Mouse (Mus musculus): ENCODE data around the gene Rad54l2.

Rad54l2 gene

DNA sequence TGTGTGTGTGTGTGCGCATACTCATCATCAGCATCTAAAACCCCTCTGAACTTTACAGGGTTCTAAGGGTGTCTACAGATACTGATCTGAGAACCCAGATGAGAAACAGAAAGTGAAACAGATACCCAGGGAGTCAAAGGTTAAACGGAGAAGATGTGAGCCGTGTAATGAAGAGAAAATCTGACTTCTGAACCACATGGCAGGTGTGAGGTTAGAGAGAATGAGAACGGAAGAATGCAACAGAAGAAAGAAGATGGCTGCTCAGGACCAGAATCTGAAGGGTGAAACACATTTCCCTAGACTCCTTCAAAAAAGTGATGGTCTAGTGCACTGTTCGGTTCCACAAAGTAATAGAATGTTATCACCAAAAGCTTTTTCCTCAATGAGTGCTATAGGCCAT, 36.9 kb downstream of the Rad54l2 start:
- no peak for DNase-seq (ENCODE audit: low spot score)

- DNase-seq (ENCODE audit: low spot score) = no peak
Observed at GRCm38 (mm10) chr9:106739962-106740361, 49.0 kb downstream of the Rad54l2 start.

DNA sequence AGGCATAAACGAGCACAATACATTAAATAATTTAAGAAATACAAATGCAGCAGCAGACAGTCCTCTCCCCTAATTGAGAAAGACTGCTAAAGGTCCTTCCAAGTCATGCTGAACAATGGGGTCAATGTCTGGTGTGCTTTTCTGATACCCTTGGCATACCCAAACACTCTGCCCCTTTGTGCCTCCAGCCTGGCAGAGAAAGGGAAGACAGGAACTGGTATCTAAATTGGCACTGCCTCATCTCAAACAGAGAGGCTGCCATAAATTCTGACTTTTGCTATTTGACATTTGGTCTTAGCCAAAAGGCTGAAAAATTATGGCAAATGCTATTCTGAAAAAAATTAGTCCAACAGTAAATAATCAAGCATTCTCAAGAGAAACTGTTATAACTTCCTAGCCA, 49.9 kb downstream of the Rad54l2 start:
- no peak for DNase-seq (ENCODE audit: low spot score)

GRCm38 (mm10) chr9:106738199-106738985, 50.6 kb downstream of the Rad54l2 start:
- DNase-seq (ENCODE audit: low spot score) = no peak

GRCm38 (mm10) chr9:106733690-106734089, 55.3 kb downstream of the Rad54l2 start:
- no peak for DNase-seq (ENCODE audit: low spot score)

- DNase-seq (ENCODE audit: low spot score) = no peak
Observed at GRCm38 (mm10) chr9:106729416-106729815, 59.6 kb downstream of the Rad54l2 start.

DNA sequence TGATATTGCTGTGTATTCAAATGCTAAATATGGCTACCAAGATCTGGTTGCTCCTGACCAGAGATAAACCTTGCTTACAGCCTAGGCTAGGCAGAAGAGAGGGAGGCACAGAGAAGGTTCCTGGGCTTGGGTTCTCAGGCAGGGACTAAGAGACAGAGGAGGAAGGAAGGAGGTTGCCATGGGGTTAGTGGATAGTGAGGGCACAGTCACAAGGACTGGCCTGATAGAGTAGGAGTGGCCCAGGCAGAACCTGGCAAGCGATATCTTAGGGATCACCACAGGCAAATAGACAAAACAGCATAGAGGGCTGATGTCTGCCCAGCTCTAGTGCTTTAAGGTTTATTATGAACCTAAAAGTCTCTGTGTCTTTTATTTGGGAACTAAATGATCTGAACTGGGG, 62.1 kb downstream of the Rad54l2 start:
- no peak for DNase-seq (ENCODE audit: low spot score)

- no peak for DNase-seq (ENCODE audit: low spot score)
Observed at GRCm38 (mm10) chr9:106725435-106725834, 63.6 kb downstream of the Rad54l2 start.

DNA sequence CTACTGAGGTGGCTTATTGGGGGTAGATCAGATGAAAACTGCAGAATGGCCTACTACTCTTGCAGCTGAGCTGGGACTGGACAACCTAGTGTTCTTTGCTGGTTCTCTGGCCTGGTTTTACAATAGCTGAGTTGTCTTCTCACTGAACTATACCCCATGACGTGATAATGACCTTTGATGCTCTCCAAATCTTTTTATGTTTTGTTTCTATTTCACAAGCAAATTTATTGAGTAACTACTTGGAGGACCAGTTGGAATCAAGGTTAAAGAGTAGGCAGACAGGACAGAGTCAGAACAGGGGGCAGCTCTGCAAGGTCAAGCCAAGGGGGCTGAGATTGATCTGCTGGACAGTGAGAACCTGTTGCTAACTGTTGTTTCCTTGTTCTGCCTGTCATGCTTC, 64.1 kb downstream of the Rad54l2 start:
- DNase-seq (ENCODE audit: low spot score) = no peak

DNA sequence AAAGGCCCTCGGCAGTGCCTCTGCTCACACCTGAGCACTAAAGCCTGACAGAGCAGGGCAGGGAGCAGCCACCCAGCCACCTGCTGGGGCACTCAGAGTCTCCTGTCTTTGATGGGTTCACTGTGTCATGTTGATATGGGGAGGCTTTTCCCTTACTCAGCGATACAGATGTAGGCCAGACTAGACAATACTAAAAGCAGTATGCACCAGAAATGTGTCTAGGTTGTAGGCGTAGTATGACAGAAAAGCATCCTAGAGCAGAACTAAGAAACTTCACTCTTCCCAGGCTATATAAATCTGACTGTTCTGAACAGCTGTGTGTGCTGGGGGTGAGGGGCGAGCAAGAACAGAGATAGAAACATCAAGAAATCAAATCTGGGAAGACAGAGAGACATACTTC, 72.3 kb downstream of the Rad54l2 start:
- no peak for DNase-seq (ENCODE audit: low spot score)

DNA sequence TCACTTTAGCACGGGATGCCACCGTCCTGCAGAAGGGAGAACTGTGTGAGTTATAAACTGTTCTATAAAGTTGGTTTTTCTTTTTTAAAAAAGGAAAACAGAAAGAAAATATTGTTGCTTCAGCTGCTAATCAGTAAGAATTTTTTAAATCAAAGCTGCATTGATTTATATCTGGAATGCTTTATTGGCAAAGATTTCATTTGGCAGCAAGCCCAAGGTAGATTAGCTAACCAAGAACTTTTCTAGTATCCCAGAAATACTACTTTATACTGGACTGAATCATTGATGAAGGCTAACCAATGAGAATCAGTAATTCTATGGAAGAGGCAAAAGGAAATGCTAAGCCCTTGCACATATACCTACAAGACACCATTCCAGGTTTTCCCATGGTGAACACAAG, 72.8 kb downstream of the Rad54l2 start:
- DNase-seq (ENCODE audit: low spot score) = no peak

DNA sequence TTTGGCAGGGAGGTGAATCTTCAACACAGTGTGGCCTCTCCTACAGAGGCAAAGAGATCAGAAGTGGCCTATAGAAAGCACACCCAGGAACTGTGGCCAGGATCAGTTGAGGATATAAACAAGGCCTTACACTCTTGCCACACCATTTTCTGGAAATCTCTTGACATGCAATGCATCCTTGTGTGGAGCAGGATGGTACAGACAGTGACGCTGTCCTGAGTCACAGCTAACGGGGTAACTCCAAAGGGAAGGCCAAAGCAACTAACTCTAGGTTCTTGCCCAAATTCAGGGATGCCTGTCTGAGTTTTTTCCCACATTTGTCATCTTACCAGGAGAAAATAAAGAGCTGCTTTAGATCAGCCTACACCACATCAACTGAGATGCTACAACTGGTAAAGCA, 76.5 kb downstream of the Rad54l2 start:
- no peak for DNase-seq (ENCODE audit: low spot score)

GRCm38 (mm10) chr9:106692973-106693481, 96.0 kb downstream of the Rad54l2 start:
- DNase-seq (ENCODE audit: low spot score) = no peak

GRCm38 (mm10) chr9:106688834-106689233, 100.2 kb downstream of the Rad54l2 start:
- no peak for DNase-seq (ENCODE audit: low spot score)

- DNase-seq (ENCODE audit: low spot score) = no peak
Observed at GRCm38 (mm10) chr9:106686983-106687650, 101.9 kb downstream of the Rad54l2 start.

GRCm38 (mm10) chr9:106685249-106686101, 103.5 kb downstream of the Rad54l2 start, which contains the start of gene Tex264:
TSS of gene Tex264 (minus strand) at chr9:106685927.
- DNase-seq (ENCODE audit: low spot score) = no peak

- no peak for DNase-seq (ENCODE audit: low spot score)
Observed at GRCm38 (mm10) chr9:106684918-106685248, 104.1 kb downstream of the Rad54l2 start.

DNA sequence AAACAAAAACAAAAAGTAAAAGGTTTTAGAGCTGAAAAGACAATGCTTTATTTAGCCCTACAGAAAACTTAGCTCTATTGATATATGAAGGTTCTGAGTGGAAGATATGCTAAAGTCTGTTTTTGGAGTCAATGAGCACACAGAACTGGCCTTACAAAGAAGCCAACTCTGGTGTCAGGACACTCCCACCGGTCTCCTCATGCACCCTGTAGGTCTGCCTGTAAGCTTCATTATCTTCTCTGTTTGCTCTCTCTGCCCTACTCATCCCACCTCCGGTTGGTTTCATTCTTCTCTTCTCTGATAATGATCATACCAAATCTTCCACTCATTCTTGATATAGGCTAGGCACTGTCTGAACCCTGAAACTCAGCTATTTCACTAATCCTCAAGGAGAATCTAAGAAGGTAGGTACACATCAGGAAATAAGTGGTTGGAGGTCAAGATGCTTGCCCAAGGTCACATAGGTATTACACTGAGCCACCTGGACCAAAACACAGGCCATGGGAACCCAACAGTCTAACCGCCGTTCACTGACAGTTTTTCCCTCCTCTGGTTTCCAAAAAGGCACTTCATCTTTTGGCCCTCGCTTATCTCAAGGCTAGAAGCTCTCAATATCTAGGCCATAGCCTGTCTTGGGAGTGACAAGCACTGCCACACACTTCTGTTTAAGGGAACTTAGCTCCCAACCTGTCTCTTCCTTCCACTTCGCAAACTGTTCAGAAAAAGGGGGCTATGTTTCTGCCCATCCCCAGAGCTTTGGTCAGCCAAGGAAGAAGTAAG, 104.7 kb downstream of the Rad54l2 start:
- no peak for DNase-seq (ENCODE audit: low spot score)

DNA sequence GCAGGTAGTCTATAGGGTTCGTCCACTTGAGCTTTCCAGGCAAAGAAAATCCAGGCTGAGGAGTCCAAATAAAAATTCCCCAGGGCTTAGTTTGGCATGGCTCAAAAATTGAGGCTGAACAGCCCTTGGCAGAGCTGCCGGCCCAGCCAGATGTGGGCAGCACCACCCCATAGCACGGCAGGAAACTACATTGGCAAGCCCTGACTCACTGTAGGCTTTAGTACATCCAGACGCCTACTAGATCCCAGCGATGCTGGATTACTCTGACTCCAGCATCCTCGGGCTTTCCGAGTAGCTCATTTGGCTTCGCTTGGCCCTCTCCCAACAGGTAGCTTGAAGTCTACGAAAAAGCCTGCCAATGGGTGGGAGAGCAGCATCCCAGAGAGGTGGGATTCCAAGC, 108.0 kb downstream of the Rad54l2 start:
- no peak for DNase-seq (ENCODE audit: low spot score)

- DNase-seq (ENCODE audit: low spot score) = no peak
Observed at GRCm38 (mm10) chr9:106678242-106678641, 110.8 kb downstream of the Rad54l2 start.

DNA sequence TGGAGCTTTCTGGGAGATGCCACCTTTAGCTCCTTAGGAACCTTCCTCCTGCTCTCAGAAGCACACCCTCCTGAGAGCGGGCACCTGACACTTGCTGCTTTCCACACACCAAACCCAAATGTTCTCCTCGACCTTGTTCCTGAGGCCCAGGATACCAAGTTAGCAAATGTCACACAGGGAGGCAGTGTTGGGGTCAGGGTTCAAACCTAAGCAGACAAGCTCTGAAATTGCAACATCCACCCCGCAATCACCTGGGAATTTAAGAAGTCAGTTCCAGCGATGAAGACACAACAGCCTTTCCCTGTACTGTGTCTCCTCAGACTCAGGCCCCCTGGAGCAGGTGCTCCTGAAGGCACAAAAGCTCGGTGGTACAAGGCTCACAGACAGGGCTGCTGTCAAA, 111.3 kb downstream of the Rad54l2 start:
- DNase-seq (ENCODE audit: low spot score) = no peak

GRCm38 (mm10) chr9:106676571-106676970, 112.4 kb downstream of the Rad54l2 start:
- no peak for DNase-seq (ENCODE audit: low spot score)

Data from layer of hippocampus, adult 9-10 months (tissue).